Mouse (Mus musculus): Measurements from ENCODE around the gene Haus3.

Gene Haus3

GRCm38 (mm10) chr5:34105681-34106080, 63.6 kb downstream of the Haus3 start:
- DNase-seq (ENCODE audit: low spot score) = no peak

Measured in ovary, postnatal 36 days (tissue).